Mouse (Mus musculus): ENCODE measurements at regions not wholly inside any gene's neighbourhood (a gene's known extent, or its start where the extent isn't known, plus 50 kb on each side); places are given as distances from the start of the nearest gene placed in this dataset.

- no peaks in the 10 kb centered on the region for H3K4me1 ChIP-seq (ENCODE audit: control insufficient read depth, insufficient read depth, low read length)
- H3K27me3 ChIP-seq (replicated peaks; ENCODE audit: control insufficient read depth, insufficient read depth, low read length): no peaks in the 10 kb centered on the region
- H3K4me2 ChIP-seq (ENCODE audit: low read length): no peak overlapping the region
- no peaks in the 10 kb centered on the region for H3K9me3 ChIP-seq (replicated peaks; ENCODE audit: control insufficient read depth, low read length)
- no peak for DNase-seq (ENCODE audit: low spot score)
- H3K9ac ChIP-seq (ENCODE audit: low read length): no peak overlapping the region
- no peak overlapping the region for H3K27ac ChIP-seq (ENCODE audit: low read depth, low read length)
- no peak overlapping the region for H3K4me3 ChIP-seq (ENCODE audit: low read depth, low read length)
- WGBS: 91% methylated on average over 2 of the region's 2 CpGs
- ATAC-seq: no peak
- H3K36me3 ChIP-seq (ENCODE audit: control insufficient read depth, insufficient read depth, low read length): no peaks in the 10 kb centered on the region
These were observed 347.2 kb downstream of the Tmem232 start for GRCm38 (mm10) chr17:65193341-65193740.

GRCm38 (mm10) chr17:65192432-65193059 is 348.0 kb downstream of the Tmem232 start:
- H3K9me3 ChIP-seq (replicated peaks; ENCODE audit: control insufficient read depth, low read length): no peaks in the 10 kb centered on the region
- no peaks in the 10 kb centered on the region for H3K36me3 ChIP-seq (ENCODE audit: control insufficient read depth, insufficient read depth, low read length)
- no peak overlapping the region for H3K4me3 ChIP-seq (ENCODE audit: low read depth, low read length)
- DNase-seq (ENCODE audit: low spot score) (no peak), ATAC-seq (no peak)
- H3K4me1 ChIP-seq (ENCODE audit: control insufficient read depth, insufficient read depth, low read length): no peaks in the 10 kb centered on the region
- no peaks in the 10 kb centered on the region for H3K27me3 ChIP-seq (replicated peaks; ENCODE audit: control insufficient read depth, insufficient read depth, low read length)
- 67% methylated on average over 12 of the region's 12 CpGs for WGBS
- no peak overlapping the region for H3K4me2 ChIP-seq (ENCODE audit: low read length)
- no peak overlapping the region for H3K9ac ChIP-seq (ENCODE audit: low read length)
- H3K27ac ChIP-seq (ENCODE audit: low read depth, low read length): no peak overlapping the region

GRCm38 (mm10) chr17:65190839-65191591 is 349.6 kb downstream of the Tmem232 start:
- no peaks in the 10 kb centered on the region for H3K9me3 ChIP-seq (replicated peaks; ENCODE audit: control insufficient read depth, low read length)
- DNase-seq (ENCODE audit: low spot score) (no peak), ATAC-seq (no peak)
- no peak overlapping the region for H3K4me2 ChIP-seq (ENCODE audit: low read length)
- H3K4me3 ChIP-seq (ENCODE audit: low read depth, low read length): no peak overlapping the region
- no peaks in the 10 kb centered on the region for H3K4me1 ChIP-seq (ENCODE audit: control insufficient read depth, insufficient read depth, low read length)
- no peak overlapping the region for H3K27ac ChIP-seq (ENCODE audit: low read depth, low read length)
- WGBS: 82% methylated on average over 12 of the region's 12 CpGs
- H3K36me3 ChIP-seq (ENCODE audit: control insufficient read depth, insufficient read depth, low read length): no peaks in the 10 kb centered on the region
- no peak overlapping the region for H3K9ac ChIP-seq (ENCODE audit: low read length)
- no peaks in the 10 kb centered on the region for H3K27me3 ChIP-seq (replicated peaks; ENCODE audit: control insufficient read depth, insufficient read depth, low read length)

GRCm38 (mm10) chr17:65181164-65181563 is 345.3 kb upstream of the 4930583I09Rik start:
- 71% methylated on average over 4 of the region's 4 CpGs for WGBS
- H3K27me3 ChIP-seq (replicated peaks; ENCODE audit: control insufficient read depth, insufficient read depth, low read length): no peaks in the 10 kb centered on the region
- no peaks in the 10 kb centered on the region for H3K4me1 ChIP-seq (ENCODE audit: control insufficient read depth, insufficient read depth, low read length)
- H3K27ac ChIP-seq (ENCODE audit: low read depth, low read length): no peak overlapping the region
- H3K4me3 ChIP-seq (ENCODE audit: low read depth, low read length): no peak overlapping the region
- no peaks in the 10 kb centered on the region for H3K36me3 ChIP-seq (ENCODE audit: control insufficient read depth, insufficient read depth, low read length)
- no peak overlapping the region for H3K4me2 ChIP-seq (ENCODE audit: low read length)
- no peak for ATAC-seq
- no peak overlapping the region for H3K9ac ChIP-seq (ENCODE audit: low read length)
- no peaks in the 10 kb centered on the region for H3K9me3 ChIP-seq (replicated peaks; ENCODE audit: control insufficient read depth, low read length)
- peak; percentile 33 for DNase-seq (ENCODE audit: low spot score)

GRCm38 (mm10) chr17:65175770-65176169 is 339.9 kb upstream of the 4930583I09Rik start:
- H3K9ac ChIP-seq (ENCODE audit: low read length): no peak overlapping the region
- no peak for ATAC-seq
- H3K27me3 ChIP-seq (replicated peaks; ENCODE audit: control insufficient read depth, insufficient read depth, low read length): no peaks in the 10 kb centered on the region
- H3K4me1 ChIP-seq (ENCODE audit: control insufficient read depth, insufficient read depth, low read length): no peaks in the 10 kb centered on the region
- H3K4me3 ChIP-seq (ENCODE audit: low read depth, low read length): no peak overlapping the region
- H3K27ac ChIP-seq (ENCODE audit: low read depth, low read length): no peak overlapping the region
- no peaks in the 10 kb centered on the region for H3K36me3 ChIP-seq (ENCODE audit: control insufficient read depth, insufficient read depth, low read length)
- no peak for DNase-seq (ENCODE audit: low spot score)
- WGBS: 73% methylated on average over 4 of the region's 4 CpGs
- no peaks in the 10 kb centered on the region for H3K9me3 ChIP-seq (replicated peaks; ENCODE audit: control insufficient read depth, low read length)
- H3K4me2 ChIP-seq (ENCODE audit: low read length): no peak overlapping the region

- ATAC-seq: no peak
- no peak for DNase-seq (ENCODE audit: low spot score)
- H3K4me2 ChIP-seq (ENCODE audit: low read length): no peak overlapping the region
- H3K36me3 ChIP-seq (ENCODE audit: control insufficient read depth, insufficient read depth, low read length): no peaks in the 10 kb centered on the region
- no peak overlapping the region for H3K27ac ChIP-seq (ENCODE audit: low read depth, low read length)
- H3K4me3 ChIP-seq (ENCODE audit: low read depth, low read length): no peak overlapping the region
- H3K4me1 ChIP-seq (ENCODE audit: control insufficient read depth, insufficient read depth, low read length): no peaks in the 10 kb centered on the region
- no peaks in the 10 kb centered on the region for H3K27me3 ChIP-seq (replicated peaks; ENCODE audit: control insufficient read depth, insufficient read depth, low read length)
- H3K9ac ChIP-seq (ENCODE audit: low read length): no peak overlapping the region
- WGBS: 46% methylated on average over 6 of the region's 6 CpGs
- no peaks in the 10 kb centered on the region for H3K9me3 ChIP-seq (replicated peaks; ENCODE audit: control insufficient read depth, low read length)
These were observed 338.2 kb upstream of the 4930583I09Rik start for GRCm38 (mm10) chr17:65174114-65174513.

GRCm38 (mm10) chr17:65173236-65173635 is 337.4 kb upstream of the 4930583I09Rik start:
- no peaks in the 10 kb centered on the region for H3K27me3 ChIP-seq (replicated peaks; ENCODE audit: control insufficient read depth, insufficient read depth, low read length)
- 88% methylated on average over 3 of the region's 3 CpGs for WGBS
- H3K27ac ChIP-seq (ENCODE audit: low read depth, low read length): no peak overlapping the region
- no peaks in the 10 kb centered on the region for H3K4me1 ChIP-seq (ENCODE audit: control insufficient read depth, insufficient read depth, low read length)
- no peaks in the 10 kb centered on the region for H3K9me3 ChIP-seq (replicated peaks; ENCODE audit: control insufficient read depth, low read length)
- no peak overlapping the region for H3K4me2 ChIP-seq (ENCODE audit: low read length)
- DNase-seq (ENCODE audit: low spot score) (no peak), ATAC-seq (no peak)
- H3K9ac ChIP-seq (ENCODE audit: low read length): no peak overlapping the region
- no peaks in the 10 kb centered on the region for H3K36me3 ChIP-seq (ENCODE audit: control insufficient read depth, insufficient read depth, low read length)
- no peak overlapping the region for H3K4me3 ChIP-seq (ENCODE audit: low read depth, low read length)

GRCm38 (mm10) chr17:65170691-65171090 is 334.8 kb upstream of the 4930583I09Rik start:
- DNase-seq (ENCODE audit: low spot score) (peak; percentile 70), ATAC-seq (peak; percentile 67; the same call in 1 of the 2 replicates)
- H3K4me2 ChIP-seq (ENCODE audit: low read length): no peak overlapping the region
- H3K4me1 ChIP-seq (ENCODE audit: control insufficient read depth, insufficient read depth, low read length): no peaks in the 10 kb centered on the region
- WGBS: 63% methylated on average over 4 of the region's 4 CpGs
- H3K9me3 ChIP-seq (replicated peaks; ENCODE audit: control insufficient read depth, low read length): no peaks in the 10 kb centered on the region
- no peaks in the 10 kb centered on the region for H3K36me3 ChIP-seq (ENCODE audit: control insufficient read depth, insufficient read depth, low read length)
- H3K9ac ChIP-seq (ENCODE audit: low read length): no peak overlapping the region
- no peak overlapping the region for H3K4me3 ChIP-seq (ENCODE audit: low read depth, low read length)
- no peaks in the 10 kb centered on the region for H3K27me3 ChIP-seq (replicated peaks; ENCODE audit: control insufficient read depth, insufficient read depth, low read length)
- H3K27ac ChIP-seq (ENCODE audit: low read depth, low read length): no peak overlapping the region

- Histone ChIP-seq H3K4me3 (ENCODE audit: low read depth, low read length) (no peak overlapping the region), H3K4me2 (ENCODE audit: low read length) (no peak overlapping the region), H3K4me1 (ENCODE audit: control insufficient read depth, insufficient read depth, low read length) (no peaks in the 10 kb centered on the region), H3K27me3 (replicated peaks; ENCODE audit: control insufficient read depth, insufficient read depth, low read length) (no peaks in the 10 kb centered on the region), H3K9me3 (replicated peaks; ENCODE audit: control insufficient read depth, low read length) (no peaks in the 10 kb centered on the region), H3K27ac (ENCODE audit: low read depth, low read length) (no peak overlapping the region), H3K9ac (ENCODE audit: low read length) (no peak overlapping the region), H3K36me3 (ENCODE audit: control insufficient read depth, insufficient read depth, low read length) (no peaks in the 10 kb centered on the region)
- ATAC-seq (no peak), DNase-seq (ENCODE audit: low spot score) (no peak)
- 61% methylated on average over 4 of the region's 4 CpGs for WGBS
These were observed 334.2 kb upstream of the 4930583I09Rik start for GRCm38 (mm10) chr17:65169981-65170617.
